Mouse (Mus musculus) embryo, embryonic 9.5 days (tissue): ENCODE measurements around the gene 4930469K13Rik.
"Not testable (repeated sequence)": the region's sequence is repeated elsewhere in the genome, so short reads cannot be mapped to it uniquely, and the experiment has no call there.

Experiments
- DNase-seq: peaks from one replicate; pipeline ENCODE4 v3.0.0-alpha.2; 2017; ENCODE audit errors: extremely low spot score

4930469K13Rik gene

DNA sequence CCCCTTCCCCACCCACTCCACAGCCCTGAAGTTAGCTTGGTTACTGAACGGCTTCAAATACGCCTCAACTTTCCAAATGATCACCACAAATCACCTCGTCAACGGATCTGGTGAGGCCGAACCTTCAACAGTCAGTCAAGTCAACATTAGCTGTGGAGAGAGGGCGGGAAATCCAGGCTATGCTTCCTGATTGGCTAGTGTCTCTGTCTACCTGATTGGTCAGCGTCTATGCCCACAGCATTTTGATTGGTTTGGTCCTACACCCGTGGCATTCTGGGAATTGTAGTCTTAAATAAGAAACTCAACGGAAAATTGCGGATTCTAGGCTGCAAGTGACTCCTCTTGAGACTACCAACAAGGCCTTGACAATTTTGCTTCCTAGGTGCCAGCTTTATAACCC lies at the start of gene 4930469K13Rik:
4930469K13Rik (minus strand) TSS at position 133 of the 400 bp plus-strand sequence.
- no peak for DNase-seq

DNA sequence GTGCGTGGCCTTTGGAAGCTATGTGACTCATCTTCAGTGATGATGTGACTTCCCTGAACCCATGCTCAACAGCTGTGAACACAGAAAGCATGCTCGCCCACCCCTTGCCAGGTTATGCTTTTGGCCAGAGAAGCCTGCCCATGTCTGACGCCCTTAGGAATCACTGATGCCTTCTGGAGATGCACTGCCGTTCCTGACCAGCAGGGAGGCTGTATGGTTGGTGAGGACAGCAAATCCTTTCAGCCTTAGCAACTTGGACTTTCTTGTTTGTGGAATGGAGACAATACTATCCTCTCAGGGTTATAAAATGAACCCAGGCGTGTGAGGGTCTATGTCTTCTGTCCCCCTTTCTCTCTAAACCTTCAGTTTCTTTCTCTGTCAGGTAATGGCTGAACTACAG lies 48.6 kb upstream of the 4930469K13Rik start:
- no peak for DNase-seq

DNA sequence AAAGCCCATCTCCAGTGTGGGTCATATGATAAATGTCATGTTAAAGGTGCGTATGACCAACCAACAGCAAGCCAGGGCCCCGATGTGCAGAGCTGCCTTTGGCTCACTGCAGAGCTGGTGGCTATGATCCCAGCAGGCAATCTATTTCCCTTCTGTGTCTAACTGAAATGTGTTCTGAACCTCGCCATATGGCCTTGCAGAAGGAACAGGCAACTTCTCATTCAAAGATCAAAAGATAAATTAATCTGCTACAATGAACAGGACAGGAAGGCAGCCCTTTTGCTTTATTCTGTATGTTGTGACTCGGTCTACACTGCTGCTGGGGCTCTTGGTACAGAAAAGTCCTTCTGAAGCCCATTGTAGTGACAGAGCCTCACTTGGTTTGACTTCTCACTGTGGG lies 46.1 kb upstream of the 4930469K13Rik start:
- no peak for DNase-seq

DNA sequence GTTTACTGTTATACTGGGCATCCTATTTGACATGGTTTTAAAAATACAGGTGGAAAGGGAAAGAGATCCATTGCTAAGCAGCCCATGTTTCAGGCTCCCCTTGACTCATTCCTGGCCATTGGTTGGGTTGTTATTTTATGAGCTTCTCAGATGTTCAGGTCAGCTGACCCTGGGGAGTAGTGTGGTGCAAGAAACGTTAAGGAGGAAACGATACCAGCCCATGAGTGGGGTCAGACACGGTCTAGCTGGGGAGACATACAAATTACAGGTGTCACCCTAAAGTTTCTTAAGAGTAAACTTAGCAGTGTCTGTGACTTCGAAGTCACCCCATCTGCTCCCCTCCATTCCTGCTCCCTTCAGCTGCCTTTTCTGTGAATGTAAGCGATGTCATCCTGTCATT lies 45.6 kb upstream of the 4930469K13Rik start:
- DNase-seq: no peak

DNA sequence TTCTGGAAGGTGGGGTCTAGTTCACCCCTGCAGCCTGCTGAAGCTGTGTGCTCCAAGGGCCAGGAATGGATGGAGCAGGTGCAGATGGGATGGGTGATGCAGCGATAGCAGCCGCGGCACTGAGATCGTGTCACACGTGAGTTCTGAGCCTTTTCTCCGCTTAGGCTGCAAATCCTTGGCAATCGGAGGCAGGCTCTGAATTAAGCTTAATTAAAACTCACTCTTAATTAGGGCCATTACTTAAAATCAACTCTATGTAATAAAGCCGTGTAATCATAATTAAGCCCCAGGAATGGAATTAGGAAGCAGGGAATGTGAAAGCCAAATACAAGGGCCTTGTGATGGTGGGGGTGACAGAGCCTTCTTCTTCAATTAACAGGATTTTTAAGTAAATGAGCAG lies 40.9 kb upstream of the 4930469K13Rik start:
- no peak for DNase-seq

DNA sequence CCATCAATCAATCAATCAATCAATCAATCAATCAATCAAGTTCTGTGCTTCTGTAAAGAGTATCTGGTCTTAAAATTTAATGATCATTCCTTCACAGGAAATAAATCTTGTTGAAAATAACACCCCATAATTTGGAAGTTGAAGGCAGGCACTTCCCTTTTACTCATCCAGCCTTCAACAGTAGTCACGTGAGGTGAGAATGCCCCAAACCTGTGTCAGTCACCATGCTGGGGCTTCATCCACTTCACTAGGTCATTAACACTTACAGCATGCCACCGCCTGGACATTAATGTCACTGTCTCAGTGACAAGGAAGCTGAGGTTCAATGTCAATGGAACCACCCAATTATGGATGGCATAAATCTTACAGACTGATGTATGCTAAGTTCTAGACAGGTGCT lies 30.1 kb upstream of the 4930469K13Rik start:
- no peak for DNase-seq

DNA sequence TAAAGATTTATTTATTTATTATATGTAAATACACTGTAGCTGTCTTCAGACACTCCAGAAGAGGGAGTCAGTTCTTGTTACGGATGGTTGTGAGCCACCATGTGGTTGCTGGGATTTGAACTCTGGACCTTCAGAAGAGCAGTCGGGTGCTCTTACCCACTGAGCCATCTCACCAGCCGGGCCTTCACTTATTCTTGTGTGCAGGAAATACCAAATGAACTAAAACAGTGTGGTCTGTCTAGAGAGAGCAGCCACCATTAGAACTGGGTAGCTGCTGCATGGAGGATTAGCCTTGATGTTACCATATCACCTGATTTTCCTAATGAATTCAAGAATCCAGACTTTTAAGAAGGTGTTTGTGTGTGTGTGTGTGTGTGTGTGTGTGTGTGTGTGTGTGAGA lies 27.4 kb upstream of the 4930469K13Rik start:
- not testable (repeated sequence) for DNase-seq

DNA sequence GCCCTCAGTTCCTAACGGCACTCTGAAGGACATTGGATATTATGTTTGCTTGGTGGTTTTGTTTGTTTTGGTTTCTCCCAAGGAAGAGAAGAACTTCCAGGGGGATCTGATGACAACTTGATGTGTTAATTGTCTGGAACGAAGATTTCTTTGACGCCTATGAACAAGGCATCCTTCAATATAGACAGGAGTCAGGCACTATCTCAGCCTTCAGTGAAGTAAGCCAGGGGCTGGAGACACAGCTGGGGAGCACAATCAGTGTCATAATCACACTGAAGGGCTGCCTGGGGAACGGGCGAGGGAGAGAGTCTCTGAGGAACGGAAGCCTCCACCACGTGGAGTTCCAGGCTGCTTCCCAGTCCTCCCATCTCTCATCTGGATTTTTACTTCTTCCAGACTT lies 26.5 kb upstream of the 4930469K13Rik start:
- no peak for DNase-seq

DNA sequence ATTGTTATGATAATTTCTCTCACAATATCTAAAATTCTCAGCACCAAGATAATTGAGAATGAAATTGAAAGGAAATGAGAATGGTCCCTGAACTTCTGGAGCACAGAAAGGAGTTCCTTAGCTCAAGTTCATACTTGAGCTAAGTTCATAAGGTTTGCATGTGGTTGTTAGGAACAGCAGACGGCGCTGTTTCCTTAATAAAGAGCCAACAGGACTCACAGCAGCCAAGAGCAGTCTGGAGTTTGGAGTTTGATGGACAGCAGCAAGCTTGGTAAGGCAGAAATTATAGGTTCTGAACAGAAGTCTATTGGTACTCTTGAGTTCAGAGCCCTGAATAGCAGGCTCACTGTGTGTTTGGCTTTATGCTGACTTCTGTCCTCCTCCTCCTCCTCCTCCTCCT lies 24.8 kb upstream of the 4930469K13Rik start:
- DNase-seq: peak; percentile 28

DNA sequence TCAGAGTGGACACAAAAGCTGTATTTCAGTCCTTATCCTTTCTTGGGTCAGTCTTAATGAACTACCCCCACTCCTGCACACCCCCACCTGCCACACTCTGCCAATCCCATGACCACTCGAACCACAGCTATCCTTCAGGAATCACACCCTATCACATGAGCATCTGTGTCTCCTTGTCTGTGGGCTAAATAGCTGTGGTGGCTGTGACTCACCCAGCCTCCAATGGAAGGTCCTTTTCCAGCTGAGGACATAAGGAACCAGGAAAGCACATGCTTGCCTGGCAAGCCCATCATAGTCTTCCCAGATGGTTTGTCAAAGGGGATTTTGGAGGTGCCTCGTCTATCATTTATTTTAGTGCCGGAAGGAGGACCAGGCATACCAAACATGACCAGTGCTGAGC lies 20.0 kb upstream of the 4930469K13Rik start:
- no peak for DNase-seq

DNA sequence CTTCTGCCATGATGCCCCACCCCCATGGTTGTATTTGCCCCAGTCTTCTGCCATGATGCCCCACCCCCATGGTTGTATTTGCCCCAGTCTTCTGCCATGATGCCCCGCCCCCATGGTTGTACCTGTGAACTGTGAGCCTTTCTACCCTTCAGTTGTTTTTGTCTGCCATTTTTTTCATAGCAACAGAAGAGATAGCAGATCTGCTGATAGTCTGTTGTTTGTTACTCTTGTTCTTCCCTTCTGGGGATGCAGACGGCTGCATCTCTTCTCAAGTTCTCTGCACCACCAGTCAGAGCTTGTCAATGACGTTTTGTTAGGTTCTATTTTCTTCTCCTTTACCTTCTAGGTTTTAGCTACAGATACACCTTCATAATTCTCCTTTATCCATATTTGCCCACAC lies 19.2 kb upstream of the 4930469K13Rik start:
- no peak for DNase-seq

DNA sequence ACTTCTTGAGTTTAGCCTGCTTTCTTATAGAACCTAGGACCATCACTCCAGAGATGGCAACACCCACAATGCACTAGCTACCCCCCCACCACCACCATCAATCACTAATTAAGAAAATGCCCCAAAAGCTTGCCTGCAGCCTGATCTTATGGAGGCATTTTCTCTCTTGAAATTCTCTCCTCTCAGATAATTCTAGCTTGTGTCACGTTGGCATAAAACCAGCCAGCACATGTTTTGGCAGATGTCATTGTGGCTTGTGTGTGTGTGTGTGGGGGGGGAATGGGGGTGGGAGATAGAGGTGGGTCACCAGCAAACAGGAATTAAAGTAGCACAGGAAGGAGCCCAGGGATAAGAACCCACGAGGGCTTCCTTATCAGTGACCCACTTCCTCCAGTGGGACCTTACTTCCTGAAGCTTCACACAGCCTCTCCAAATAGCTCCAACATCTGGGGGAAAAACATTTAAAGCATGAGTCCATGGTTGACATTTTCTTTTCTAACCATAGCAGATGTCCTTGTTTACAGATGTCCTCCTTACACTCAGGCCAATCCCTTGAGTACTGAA lies 18.3 kb upstream of the 4930469K13Rik start:
- no peak for DNase-seq

DNA sequence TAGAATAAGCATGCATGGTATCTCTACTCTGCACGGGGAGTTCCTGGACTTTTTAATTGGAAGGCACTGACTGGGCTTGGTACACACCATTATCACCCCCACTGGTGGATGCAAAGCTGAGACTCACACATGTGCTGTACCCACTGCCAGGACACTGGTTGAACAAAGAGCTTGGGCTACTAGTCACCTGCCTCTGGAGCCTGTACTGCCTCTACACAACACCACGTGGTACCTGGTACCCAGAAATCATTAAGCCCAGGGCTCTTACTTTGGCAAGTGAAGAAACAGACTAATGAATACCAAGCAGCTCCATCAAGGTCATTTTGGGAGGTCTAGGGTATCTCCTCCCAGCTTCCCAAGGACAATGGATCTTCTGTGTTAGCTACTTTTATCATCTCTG lies 15.4 kb upstream of the 4930469K13Rik start:
- no peak for DNase-seq

DNA sequence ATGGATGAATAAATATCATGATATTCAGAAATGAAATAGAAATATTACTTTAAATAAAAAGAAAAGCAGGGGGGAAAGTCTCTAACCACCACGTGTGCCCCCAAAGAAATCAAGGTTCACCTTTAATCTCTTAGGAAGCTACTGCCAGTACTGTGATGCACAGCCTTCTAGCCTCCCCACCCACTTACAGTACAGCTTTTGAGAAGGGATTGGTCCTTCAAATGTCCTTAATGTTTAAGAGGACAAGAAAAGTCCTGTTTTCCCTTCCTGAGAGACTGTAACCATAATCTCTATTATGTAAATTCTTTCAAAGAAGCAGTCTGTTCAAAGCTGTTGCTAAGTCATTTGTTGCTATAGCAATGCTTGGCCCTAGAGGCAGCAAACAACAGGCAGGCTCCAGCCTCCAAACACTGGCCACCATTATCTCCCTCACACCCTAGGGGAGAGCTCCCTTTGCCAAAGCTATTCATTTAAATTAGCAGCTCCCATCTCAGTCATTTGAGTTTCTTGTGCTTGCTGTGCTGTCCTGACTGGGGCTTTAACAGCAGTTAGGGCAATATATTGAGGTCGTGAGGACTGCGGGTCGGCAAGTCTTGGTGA lies 14.5 kb upstream of the 4930469K13Rik start:
- DNase-seq: peak; percentile 34

DNA sequence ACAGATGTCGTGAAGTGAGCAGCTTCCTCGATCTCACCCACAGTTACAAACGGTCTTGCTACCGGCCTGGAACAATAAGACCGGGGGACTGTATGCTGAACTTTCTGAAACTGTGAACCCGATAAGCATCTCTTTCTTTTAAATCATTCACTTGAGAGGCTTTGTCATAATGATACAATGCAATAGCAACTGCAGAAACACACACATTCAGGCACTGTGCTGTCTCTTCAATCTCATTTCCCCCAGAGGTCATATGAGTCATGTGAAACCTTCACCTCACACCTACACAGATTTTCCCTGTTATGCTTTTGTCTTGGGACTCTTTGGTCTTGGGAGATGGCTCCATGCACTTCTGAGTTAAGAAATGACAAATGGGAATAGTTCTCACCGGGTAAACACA lies 13.6 kb upstream of the 4930469K13Rik start:
- DNase-seq: no peak

DNA sequence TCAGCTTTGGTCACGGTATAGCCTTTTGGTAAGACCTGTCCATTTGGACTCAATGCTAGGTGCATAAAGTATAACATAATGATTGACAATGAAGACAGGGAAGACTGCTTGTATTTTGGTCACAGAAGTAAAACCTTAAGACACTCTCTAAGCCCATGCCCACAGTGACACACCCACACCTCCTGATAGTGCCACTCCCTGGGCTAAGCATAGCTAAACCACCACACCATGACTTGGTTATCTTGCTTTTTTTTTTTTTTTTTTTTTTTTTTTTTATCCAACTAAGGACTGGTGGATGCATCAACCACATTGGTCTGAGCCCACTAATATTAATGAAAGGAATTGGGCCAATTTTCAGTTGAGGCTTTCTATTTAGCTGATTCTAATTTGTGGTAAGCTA lies 10.9 kb upstream of the 4930469K13Rik start:
- DNase-seq: no peak

DNA sequence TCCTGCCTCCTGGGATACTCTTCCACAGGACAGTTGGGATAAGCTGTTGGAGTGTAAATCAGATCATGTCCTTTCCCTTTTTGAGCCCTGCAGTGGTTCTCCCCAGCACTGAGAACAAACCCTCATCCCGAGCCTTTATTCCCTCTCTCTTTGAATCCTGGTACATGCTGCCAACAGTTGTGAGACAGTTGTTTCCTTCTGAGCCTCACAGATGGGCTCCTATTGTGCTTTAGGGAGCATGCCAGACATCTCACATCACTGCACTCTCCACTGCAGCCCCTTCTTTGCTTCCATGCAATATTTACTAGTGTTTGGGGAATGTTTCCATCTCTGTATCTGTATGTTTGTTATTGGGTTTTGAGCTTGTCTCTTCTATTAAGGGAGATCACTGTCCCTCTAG lies 6.6 kb upstream of the 4930469K13Rik start:
- DNase-seq: no peak

DNA sequence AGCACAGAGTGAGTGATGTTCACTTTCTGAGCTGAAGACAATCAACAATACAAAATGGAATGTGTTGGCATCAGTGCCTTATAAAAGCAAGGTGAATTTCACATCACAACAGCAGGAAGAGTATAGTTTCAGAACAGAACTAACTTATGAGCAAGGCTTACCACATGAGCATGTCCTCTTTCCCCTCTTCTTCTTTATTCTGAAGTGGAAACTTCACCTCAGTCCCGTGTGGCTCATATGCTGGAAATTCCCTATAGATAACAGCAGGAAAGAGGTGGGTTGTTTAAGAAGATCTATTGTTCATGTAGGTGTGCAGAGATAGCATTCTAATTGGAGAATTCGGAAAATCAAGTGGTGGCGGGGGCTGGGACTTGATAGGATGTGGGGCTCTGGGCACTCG lies 3.5 kb upstream of the 4930469K13Rik start:
- DNase-seq: no peak

DNA sequence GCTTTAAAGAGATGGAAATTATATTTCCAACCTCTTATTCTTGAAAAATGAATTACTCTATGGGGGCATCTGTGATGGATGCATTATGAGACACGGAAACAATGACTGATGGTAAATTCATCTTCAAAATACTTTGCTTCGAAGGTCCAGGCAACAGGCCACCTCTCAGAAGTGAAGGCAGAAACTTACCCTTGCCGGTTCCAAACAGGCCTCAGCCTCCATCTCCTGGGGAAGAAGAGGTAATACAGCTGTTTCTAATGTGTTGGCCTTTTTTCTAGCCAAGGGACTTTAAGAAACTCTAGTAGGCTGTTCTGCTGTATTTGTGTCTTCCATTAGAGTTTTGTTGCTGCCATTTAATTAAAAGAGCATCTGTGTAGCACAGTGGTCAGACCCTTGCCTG lies 11.3 kb downstream of the 4930469K13Rik start:
- DNase-seq: no peak

DNA sequence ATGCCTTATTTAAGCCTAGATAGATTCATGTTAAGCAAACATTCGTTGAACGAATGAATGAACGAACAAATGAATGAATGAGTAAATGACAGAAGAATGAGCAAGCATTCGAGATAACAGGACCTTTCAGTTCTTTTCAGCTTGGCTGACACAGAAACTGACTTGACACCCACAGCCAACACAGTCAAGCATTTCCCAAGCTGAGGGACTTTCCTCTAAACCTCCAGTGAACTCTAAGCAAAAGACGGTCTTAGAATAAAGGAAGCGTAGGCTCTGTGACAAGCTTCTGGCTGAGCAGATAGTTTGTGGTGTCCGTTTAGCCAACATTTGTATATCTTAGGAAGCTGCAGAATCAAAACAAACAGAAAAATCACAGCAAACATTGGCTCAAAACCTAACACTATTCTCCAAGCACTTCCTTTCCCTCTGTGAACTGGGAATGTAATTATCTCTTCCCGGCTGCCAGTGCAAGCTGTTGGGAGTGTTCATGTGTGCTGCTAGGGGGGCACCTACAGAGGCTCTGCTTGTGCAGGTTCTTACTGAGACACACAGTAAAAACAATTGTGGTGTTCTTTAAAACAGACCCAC lies 12.1 kb downstream of the 4930469K13Rik start:
- DNase-seq: no peak

DNA sequence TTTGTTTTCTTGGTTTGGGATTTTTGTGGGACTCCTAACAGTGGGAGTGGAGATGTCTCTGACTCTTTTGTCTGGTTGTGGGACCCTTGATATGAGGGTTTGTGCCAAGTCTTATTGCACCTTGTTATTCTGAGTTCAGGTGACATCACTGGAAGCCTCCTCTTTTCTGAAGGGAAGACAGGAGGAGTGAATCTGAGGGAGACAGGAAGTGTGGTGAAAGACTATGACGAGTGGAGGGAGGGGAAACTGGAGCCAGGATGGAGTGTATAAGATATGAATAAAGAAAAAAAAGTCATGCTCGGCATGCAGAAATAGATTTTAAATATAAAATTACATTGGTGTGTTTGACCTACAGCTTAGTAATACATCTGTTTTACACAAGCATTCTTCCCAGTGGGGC lies 13.7 kb downstream of the 4930469K13Rik start:
- DNase-seq: no peak

DNA sequence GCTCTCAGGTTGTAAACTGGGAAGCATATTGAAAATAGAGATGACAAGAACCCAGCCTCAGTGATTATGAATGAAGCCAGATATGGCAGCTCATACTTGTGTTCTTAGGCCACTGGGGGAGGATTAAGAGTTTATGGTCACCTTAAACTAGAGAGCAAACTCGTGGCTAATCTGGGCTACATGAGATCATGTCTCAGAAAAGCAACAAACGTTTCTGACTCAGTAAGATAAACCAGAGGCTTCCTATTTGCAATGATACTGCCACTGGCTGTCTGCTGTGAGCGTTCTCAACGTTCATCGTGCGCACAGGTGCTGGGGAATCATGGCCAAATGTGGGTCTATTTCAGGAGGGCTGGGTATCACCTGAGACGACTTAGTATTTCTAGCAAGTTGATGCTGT lies 14.6 kb downstream of the 4930469K13Rik start:
- DNase-seq: no peak

DNA sequence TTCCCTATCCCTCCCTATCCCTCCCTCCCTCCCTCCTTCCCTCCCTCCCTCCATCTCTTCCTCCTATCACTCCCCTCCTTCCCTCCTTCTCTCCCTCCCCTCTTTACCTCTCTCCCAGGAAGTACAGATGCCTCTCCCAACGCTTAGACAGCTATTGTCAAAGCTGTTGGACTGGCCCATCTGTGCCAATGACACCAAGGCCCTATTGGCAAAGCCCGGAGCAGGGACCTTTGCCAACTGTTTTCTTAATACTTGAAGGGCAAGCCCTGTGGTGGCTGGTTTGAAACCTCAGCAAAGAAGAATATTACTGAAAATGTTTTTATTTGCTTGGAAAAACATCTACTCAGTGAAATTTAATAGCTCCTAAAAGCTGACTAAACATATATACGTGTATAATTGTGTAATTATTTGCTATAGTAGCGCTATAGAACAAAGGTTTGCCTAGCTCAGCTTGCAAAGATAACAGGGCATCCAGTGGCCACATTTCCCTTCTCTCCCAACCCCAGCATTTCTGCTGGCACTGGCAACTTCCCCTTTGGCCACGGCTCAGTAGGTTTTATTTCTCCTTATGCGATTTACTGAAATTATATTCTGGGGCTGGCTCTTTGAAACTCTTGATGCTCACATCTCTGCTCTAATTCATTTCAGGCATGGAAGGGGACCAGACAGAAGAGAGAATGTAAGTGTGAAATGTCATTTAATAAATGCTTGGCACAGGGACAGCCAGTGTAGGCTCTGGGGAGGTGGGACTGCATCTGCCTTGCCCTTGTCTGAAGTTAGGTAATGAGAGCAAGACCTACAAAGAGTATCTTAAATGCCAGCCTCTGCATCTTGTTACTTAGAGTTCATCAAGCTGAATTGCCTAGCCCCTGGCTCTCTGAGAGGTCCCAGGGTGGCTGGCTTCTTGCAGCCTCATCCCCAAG lies 18.6 kb downstream of the 4930469K13Rik start:
- DNase-seq: no peak
